Mouse (Mus musculus): ENCODE data around the gene Rack1.

Gene Rack1

DNA sequence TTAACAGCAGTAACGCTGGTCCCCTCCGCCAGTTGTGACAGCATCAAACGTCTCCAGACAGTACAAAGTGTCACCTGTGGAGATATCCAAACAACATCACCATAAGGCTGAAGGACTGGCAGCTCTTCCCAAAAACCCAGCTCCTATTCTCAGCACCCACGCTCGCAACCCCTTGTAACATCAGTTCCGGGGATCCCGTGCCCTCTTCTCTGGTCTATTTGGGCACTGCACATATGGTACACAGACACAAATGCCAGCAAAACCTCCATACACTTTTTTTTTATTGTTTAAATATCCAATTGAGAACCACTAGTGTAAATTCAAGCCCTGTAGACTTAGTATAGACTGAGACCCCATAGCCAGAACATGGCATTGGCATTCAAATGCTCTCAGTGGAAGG lies 4.9 kb upstream of the Rack1 start:
- DNase-seq: peak in 1 of 2 experiments; percentile 44

DNA sequence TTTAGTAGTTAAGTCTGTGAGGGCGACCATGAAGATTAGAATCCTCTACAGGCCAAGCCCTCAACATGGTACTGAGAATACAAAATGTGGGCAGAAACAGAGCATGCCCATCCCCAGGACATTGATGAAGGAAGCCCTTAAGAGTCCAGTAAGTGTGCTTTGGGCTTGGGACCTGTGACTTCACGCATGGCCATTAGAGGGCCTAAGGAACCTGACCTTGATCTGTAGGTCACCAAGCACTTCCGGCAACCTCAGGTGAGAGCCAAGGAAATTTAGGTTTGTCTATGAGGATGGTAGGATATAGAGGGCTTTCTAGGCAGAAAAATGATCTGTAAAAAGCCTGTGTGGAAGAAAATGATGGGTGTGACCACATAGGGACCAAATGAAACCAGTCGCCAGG lies 3.8 kb upstream of the Rack1 start:
- DNase-seq: no peak

DNA sequence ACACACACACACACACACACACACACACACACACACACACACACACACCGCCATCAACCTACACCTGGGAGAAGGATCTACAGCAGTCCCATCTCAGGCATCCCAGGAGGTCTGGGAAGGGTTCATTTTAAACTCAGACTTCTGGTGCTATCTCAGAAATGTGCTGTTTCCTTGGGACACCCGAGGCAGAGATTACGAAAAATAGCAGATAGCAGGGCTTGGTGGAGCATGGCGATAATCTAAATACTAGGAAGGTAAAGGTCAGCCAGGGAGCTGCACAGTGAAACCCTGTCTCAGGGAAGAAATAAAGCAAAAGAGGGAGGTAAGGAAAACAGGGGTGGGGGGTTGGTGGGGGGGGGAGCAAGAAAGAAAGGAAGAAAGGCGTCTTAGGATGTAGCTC lies 2.8 kb upstream of the Rack1 start:
- no peak for DNase-seq

DNA sequence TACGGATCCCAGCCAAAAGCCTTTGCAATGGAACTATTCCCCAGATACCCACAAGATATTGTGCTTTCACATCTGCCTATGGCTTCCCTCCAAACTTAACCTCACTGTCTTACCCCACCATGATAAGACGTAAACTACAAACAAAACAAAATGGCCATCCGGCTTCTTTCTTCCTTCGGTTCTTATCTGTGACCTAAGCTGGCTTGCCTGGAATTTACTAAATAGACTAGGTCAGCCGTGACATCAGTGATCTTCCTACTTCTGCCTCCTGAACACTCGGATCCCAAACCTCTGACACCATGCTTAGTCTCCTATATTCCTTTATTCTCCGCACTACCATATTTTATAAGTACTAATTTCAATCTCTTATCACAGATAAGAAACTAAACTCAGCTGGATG lies 1.8 kb upstream of the Rack1 start:
- no peak for DNase-seq

DNA sequence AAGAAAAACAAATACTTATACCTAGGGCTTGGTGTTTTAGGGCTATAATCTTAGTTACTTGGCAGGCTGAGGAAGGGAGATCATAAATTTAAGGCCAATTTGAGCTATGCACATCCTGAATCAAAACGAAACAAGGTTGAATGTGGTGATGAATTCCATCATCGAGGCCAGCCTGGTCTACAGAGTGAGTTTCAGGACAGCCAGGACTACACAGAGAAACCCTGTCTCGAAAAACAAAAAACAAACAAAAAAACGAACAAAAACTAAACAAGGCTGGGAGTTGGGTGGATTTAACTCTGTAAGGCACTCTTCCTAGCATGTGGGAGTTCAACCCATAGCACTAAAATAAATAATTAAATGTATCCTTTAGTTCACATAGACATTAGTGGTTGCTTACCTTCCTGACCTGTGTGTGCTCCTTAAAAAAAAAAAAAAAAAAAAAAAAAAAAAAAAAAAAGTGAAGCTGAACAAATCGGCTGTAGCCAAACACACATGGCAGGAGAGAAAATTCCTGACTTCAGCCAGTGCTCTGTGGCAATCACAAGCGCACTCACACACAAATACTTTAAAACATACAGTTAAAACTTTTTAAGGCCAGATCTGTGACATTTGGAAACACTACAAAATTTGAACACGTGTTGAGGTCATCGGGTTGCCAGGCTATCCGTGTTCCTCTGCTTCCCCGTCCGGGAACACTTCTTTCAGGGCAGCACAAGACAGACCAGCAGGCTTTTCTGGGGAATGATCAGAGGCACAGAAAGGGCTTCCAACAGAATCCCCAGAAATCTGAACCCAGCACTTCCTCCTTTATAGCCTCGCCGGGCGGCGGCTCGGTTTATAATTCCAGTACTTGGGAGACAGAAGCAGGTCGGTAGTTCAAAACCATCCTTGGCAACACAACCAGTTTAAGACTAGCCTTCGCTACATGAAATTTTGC lies 880 bp upstream of the Rack1 start:
- no peak for DNase-seq

DNA sequence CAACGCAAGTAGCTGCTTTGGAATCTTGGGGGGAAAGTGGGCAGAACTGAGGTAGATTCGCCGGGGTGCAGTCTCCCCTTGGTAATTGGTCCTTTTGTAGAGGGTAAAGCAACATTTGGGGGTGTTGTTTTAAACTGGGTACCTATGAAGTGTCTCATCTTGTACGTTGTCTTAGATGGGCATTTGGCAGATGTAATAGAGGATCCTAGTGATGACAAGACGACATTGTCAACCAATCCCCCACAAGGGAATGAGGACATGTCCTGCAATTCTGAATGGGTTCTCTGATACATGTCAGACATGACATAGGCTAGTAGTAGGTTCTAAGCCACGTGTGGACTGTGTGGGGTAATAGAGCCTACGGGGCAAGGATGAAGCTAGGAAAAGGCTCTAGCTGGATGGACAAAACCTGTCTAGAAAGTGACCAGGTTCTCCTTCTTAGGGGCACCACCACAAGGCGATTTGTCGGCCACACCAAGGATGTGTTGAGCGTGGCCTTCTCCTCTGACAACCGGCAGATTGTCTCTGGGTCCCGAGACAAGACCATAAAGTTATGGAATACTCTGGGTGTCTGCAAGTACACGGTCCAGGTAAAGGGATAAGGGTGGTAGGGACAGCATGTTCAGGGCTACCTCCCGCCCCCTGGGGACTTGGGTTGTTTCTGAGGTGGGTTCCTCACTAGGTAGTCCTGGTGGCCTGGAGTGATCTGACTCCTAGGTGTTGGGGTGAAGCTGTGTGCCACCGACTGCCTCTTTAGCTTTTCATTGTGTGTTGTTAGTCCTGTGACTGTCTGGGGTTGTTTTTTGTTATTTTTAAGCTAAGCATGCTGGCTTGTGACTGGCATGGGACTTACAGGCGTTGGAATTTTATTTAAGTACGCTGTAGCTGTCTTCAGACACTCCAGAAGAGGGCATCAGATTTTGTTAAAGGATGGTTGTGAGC lies 2.0 kb downstream of the Rack1 start:
- no peak for DNase-seq

DNA sequence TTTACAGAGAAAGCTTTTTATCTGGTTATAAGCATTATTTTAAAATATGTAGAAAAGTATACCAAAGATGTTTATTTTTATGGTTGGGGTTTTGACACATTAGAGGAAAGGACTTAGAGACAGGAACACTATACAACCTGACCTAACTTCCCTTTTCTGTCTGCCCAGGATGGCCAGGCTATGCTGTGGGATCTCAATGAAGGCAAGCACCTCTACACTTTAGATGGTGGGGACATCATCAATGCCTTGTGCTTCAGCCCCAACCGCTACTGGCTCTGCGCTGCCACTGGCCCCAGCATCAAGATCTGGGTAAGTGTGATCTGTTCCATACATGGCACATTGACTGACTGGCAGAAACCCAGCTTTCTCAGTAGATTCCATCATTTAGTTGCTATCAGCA lies 3.9 kb downstream of the Rack1 start:
- no peak for DNase-seq

DNA sequence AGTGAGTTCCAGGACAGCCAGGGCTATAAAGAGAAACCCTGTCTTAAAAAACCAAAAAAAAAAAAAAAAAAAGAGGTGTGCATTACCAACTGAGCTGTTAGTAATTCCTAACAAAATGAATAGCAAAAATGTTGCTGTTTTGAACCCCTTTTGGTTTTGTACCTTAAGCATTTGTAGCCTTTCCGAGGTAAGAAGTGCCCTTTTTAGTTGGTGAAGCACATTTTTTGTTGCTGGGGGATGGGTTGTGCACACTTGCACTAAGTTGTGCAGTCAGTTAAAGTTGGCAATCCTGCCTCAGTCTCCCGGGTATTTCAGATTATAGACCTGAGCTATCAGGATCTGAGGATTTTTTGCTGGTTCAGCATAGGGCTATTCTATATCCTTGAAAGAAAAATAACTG lies 4.8 kb downstream of the Rack1 start:
- DNase-seq: no peak

DNA sequence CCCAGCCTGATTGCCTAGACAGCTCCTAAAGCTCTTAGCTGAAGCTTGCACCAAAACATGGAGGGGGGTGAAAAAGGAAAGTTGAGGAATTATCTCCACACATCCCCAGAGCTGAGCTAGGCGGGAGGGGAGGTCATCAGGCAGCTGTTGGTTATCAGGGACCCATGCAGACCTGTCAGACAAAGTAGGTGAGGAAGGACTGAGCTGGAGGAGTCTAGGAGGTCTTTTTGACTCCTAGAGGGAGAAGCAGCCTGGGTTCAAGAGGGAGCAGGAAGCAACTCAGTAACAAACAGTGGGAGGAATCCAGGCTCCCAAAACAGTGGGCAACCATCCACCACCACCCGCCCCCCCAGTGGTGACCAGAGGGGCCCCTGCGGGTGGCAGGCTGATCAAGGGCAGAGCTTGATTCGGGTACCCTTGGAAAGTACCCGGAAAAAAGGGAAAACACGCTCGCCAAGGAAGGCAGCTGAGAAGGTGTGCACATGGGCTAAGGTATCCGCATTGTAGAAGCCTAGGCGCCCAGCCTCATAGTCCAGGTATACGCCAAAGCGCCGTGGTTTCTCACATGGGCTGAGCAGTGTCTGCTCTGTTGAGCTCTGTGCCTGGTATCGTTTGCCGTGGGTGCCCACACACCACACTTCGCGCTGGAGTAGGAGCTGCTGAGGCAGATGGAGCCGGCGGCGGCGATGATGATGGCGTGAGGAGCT lies 6.9 kb downstream of the Rack1 start:
- DNase-seq: no peak

DNA sequence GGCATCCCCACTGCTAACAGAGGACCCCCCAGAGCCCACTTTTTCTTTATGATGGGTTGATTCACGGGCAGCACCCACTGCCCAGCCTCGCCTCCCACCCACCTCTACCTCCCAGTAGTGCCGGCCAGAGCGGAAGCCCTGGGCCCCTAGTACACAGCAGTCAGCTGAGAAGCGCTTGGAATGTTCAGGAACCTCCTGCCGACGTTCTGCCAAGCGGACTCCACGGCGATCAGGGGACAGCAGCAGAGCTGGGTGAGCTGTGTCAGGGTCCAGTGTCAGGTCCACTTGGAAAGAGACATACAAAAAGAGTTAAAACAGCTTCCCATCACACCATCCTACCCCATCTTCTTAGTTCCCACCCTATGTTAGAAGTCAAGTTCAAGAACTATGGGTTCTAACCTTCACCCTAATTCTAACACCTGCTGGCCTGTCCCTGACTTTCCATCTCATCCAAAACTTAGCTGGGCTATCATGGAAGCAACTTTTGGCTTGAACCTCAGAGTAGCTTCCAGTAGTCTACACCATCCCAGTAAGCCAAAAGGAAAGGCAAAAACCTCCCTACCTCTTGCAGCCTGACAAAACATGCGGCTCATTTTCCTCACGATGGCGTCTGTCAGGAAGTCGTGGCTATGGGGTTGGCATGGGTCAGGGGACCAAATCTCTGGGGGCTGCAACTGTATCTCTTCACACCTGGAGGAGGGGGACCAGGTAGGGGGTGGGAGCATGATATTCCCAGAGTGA lies 7.6 kb downstream of the Rack1 start:
- DNase-seq: no peak

DNA sequence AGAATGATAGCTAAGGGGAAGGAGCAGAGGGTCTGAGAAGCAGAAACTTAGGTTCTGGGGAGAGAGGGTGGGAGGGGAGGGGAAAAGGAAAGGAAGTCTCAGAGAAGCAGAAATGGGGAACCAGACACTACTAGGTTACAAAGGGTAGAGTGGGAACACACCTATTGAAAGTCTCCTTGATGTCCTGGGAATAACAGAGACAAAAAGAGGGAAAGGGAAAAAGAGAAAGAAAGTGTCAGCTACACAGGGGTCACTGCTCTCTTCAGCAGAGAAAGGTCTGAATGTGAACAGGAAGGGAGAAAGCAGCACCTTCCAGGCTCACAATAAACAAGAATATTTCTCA lies 8.1 kb downstream of the Rack1 start:
- DNase-seq: no peak

DNA sequence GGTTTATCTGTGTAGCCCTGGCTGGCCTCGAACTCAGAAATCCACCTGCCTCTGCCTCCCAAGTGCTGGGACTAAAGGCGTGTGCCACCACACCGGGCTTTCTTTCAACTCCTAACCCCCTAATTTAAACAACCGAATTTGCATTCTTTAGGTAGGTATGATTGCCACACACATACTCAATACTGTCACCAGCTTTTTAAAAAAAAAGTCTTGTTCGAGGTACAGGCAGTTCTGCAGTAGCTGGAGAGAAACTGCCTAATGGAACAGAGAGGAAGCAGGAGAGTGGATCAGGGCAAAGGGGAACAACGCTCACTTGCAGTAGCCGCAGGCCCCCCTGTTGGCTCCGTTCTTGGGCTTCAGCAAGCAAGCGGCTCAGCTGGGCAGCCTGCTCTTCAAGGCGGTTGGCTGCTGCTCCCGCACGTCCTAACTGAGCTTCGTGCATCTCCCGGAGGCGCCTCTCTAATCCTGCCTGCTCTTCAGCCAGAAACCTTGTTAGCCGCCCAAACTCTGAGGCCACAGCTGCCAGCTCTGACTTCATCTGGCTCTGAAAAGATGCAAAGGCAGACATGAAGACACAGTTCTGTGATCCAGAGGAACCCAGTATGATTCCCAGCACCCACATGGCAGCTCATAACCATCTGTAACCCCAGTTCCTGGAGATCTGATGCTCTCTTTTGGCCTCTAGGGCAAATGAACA lies 8.8 kb downstream of the Rack1 start:
- DNase-seq: no peak

DNA sequence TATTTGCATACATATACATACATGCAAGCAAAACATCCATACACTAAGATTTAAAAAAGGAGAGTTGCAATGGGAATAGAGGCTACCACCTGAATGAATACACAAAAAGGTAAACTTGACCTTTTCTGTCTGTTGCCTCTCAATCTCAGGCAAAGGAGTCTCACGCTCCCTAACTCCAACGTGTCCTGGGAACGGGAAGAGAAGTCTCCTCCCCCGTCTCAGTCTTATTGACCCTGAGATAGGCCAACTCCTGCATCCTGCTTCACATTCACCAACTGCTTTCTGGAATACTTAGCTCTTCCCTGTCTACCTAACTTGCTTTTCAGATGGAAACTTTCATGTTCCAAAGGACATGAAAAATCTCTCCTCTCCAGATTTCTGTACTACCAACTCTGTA lies 9.3 kb downstream of the Rack1 start:
- no peak for DNase-seq

DNA sequence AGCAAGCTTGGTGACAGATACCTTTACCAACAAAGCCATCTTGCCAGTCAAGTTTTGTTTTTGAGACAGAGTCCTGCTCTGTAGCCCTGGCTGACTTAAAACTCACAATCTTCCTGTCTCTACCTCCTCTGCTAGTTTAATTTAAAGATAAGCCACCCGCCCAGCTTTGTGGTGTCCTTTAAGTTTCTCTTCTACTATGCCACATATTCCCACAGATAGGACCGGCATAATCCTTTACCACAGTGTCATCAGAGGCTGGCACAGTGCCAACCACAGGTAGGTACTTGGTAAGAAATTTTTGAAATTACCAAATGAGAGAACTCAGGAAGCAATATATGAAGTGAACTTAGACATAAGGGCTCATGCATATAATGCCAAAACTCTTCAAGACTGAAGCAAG lies 10.0 kb downstream of the Rack1 start:
- no peak for DNase-seq

DNA sequence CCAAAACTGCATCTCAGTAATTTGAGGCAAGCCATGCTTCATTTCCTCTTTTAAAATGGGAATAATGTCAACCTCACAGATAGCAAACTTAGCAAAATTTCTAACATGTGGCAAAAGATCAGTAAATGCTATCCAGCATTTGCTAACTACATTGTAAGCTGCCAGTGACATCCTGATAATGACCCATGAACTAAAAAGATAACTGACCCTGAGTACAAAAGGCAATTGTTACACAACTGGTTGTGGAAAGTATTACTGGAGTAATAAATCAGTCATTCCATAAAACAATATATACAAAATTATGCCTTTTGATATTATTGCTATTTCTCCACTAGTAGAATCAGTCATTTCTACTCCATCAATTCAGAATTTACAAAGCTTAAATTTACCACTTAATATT lies 13.7 kb downstream of the Rack1 start:
- no peak for DNase-seq

DNA sequence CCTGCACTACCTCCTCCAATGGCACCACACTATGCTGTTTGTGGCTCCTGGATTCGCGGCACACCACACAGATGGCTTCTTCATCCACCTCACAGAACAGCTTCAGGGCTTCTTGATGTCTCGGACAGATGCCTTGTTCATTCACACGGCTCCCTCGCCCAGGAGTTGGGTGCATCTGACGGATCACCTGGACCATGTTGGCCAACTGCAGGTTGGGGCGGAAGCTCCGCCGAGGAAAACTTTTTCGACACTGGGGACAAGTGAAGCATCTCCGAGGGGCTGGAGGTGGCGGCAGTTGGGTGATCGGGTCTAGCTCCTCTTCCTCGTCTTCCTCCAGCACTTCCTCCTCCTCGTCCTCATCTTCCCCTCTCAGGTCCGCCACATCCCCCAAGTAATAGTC lies 15.7 kb downstream of the Rack1 start:
- DNase-seq: no peak

DNA sequence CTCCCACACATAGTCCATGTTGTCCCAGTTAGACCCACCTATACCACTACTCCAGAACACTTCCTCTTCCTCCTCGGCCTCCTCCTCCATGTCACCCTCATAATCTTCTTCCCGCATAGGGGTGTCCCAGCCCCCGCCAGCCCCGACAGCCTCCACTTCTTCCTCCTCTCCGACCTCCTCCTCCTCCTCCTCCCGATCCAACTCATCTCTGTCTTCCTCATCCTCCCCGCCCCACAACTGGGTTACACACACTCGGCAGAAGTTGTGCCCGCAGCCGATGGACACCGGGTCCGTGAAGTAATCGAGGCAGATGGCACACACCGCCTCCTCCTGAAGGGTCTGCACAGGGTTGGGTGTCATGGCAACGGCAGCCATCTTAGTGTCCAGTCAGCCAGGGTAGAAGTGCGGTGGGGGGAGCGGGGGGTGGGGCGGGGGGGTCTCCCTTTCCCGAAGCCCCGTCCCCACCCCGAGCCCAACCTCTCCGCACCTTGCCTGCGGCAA lies 16.2 kb downstream of the Rack1 start:
- peak in 1 of 2 experiments; percentile 55 for DNase-seq

DNA sequence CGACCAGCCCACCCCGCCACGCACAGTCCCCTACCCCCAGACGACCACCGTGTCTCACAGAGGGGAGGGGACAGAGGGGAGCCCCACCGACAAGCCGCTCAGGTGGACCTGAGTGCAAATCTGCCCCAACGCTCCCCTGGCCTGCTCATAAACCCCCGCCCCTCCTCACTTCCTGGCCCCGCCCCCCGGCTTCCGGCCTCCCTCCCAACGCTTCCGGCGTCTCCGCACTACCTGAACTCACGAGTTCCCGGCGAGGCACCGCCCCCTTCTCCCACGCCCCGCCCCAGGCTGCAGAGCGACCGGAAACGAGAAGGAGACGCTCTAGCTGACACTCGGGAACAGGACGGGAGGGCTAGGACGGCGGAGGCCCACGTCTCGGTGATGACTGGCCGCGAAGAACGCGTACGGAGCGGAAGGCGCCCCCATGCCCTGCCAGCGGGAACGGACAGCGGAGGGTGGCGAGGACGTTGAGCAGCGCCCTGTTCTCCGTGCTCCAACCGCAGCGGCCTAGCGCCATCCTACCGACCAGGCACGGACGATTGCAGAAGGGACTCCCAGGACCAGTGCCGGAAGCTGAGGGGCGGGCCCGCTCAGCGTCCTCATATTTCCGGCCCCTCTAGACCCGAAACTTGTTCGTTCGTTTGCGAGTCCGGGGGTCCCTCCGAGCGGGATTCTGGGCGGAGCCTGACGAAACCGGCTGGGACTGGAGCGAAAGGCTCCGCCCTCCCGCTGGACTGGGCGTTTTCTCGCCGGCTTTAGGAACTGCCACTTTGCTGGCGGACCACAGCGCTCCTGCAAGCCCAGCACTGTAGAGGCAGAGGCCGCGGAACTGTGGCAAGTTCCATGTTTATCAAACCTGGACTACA lies 16.9 kb downstream of the Rack1 start, which contains the start of gene Trim41:
Gene Trim41 (minus strand): TSS at position 554 of the 866 bp plus-strand sequence.
- DNase-seq: peak; percentile 99 to 100

DNA sequence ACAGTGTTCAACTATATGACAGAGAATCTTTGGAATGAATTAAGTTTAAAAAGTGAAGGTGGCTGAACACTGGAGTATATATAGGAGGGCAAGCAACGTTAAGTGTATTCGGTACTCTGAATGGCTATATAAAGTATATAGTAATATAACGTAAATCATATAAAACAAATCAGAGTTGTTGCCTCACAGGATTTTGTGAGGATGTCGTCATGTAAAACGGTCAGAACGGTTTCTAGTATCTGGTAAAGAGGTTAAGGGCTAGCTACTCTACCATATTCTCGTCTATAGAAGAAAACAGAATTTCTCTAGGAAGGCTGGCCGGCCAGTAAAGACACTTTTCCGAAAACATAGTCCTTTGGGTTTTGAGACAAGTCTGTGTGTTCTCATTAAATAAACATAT lies 17.7 kb downstream of the Rack1 start:
- no peak for DNase-seq

DNA sequence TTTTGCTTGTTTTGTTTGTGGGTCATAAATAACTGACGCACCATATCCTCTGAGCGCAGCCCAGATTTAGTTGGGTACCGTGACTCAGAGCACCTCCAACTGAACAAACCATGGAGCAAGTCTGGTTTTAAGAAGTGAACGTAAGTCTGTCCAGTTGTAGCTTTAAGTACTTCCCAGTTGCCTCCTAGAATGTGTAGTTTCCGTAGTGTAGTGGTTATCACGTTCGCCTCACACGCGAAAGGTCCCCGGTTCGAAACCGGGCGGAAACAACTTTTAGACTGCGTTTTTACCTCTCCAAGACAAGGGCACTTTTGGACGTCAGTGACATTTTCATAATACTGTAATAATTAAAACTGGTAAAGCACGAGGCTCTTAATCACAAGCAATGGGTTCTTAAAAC lies 18.2 kb downstream of the Rack1 start:
- DNase-seq: peak; percentile 84 to 90

Measured in cerebellum, postnatal 25 days (tissue).